Mouse (Mus musculus) layer of hippocampus, postnatal 14 days (tissue): ENCODE results near the gene Klhl3. TPM values are rescaled to one million over a fixed set of nuclear protein-coding genes. Genes with fewer than 3 reads are reported as not detected.

Experiments
- DNase-seq, 2 experiments: peaks; one replicate each; pipeline ENCODE4 v3.0.0; 2021 to 2022; ENCODE audit warnings: low spot score in 2 of 2, mixed read lengths in 1 of 2
- microRNA-seq, 2 experiments: library from miRNA; unstranded; fragments of <30 nt; microRNA quantifications; one replicate each; pipeline ENCODE4 v1.2.0; 2021
- total RNA-seq, 2 experiments: library from RNA; stranded (reverse); gene quantifications; 2 replicates each; pipeline ENCODE4 v1.2.3; 2021

Klhl3 gene
- total RNA-seq, 2 experiments from 2014 or later, result 35.6 to 36.5 TPM

GRCm38 (mm10) chr13:57980071-57980470 lies 133.3 kb downstream of the Klhl3 start:
- no peak for DNase-seq

DNA sequence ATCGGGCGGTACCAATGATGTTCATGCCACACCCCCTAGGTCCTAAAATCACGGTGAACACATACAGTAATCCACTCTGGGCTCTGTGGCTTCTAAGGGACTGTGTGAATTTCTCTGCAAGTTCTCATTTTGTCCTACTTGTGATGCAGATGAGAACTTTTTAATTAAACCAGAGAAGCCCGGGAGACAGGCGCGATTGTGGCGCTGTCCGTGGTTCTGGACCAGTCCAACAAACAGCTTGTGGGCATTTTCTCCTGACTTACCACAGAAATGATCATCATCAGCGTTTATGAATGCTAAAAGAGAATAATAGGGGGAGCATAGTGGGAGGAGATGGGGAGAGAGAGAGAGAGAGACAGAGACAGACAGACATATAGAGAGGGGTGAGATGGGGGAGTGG lies 134.5 kb downstream of the Klhl3 start:
- DNase-seq, result no peak

- no peak for DNase-seq
These were observed 135.7 kb downstream of the Klhl3 start for GRCm38 (mm10) chr13:57977721-57978120.

GRCm38 (mm10) chr13:57965658-57966057 lies 147.7 kb downstream of the Klhl3 start:
- DNase-seq, result no peak

DNA sequence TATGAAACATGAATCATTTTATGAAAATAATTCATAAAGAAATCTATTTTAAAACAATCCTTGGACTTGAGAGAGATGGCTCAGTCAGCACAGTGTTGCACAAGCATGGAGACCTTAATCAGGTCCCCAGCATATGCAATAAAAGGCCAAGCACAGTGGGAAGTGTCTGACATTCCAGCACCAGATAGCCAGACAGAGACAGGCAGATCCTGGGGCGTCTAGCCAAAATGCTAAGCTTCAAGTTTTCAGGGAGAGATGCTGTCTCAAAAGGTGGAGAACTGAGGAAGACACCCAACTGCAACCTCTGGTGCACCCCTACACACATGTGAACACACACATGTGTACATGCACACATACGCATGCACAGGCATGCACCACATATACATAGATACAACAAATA lies 153.1 kb downstream of the Klhl3 start:
- DNase-seq, result no peak

DNA sequence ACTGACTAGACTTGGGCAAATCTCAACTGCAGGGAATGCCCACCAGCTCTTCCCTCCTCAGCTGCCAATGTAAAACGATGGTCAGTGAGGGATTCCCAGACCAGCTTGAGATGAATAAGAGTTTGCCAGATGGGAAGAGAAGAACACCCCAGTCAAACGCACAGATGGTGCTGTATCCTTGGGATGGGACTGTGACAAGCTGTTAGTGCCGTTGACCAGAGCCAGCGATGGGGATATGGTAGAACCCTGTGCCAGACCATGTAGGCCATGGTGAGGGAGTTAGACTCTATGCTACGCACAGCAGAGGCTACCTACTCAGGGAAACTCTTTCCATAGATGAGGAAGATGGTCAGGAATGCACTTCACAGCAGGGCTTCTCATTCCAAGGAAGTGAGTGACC lies 153.6 kb downstream of the Klhl3 start:
- DNase-seq, result no peak

Small RNA genes lying within 50 kb of the gene (microRNA-seq; reads per million reads assigned to microRNA genes)
- 2,067 to 5,606 reads per million in 2 experiments for gene Mir874

Other genes with a start within 250 kb of the Klhl3 start
- gene Spock1, start 205.3 kb downstream of the Klhl3 start, total RNA-seq, result 100 to 1,000 TPM; 266 to 276 TPM
- gene Hnrnpa0, start 15.0 kb upstream of the Klhl3 start, total RNA-seq, result 100 to 1,000 TPM; 135 to 137 TPM
- gene Idnk, start 44.1 kb upstream of the Klhl3 start, total RNA-seq, result 10 to 100 TPM; 27.5 to 27.7 TPM
- 100 to 1,000 TPM; 135 TPM for gene Ubqln1, start 102.1 kb upstream of the Klhl3 start, total RNA-seq
- 10 to 100 TPM; 21.4 to 22.3 TPM for gene Gkap1, start 162.1 kb upstream of the Klhl3 start, total RNA-seq
- gene Kif27, start 245.5 kb upstream of the Klhl3 start, total RNA-seq, result 1 to 10 TPM; 2.0 to 3.6 TPM